Mouse (Mus musculus) forebrain, embryonic 11.5 days (tissue): ENCODE measurements around the gene Bmp2k. TPM values are rescaled to one million over a fixed set of nuclear protein-coding genes. Genes with fewer than 3 reads are reported as not detected.
A peak's percentile ranks its signal among the peaks of the same experiment; 100 is the strongest.

ENCODE experiments used
- ATAC-seq: fragments of 200-750 bp; cut with Nextera tagmentation; replicated peaks from 2 replicates; pipeline ENCODE4 v1.8.0; 2017; ENCODE audit warnings: moderate TSS enrichment; ENCODE audit not compliant: low FRiP score
- DNase-seq: peaks from one replicate; pipeline ENCODE4 v3.0.0-alpha.2; 2017; ENCODE audit warnings: low spot score
- H3K27ac ChIP-seq: fragments of 300-500 bp; sonication (generic); 2 replicates; pipeline ENCODE4 v1.5.1; 2014; ENCODE audit warnings: low read depth, low read length
- H3K27me3 ChIP-seq: fragments of 300-500 bp; sonication (generic); 2 replicates; pipeline ENCODE4 v1.6.1; 2014; ENCODE audit warnings: mild to moderate bottlenecking, low read length, mixed read lengths; ENCODE audit not compliant: control insufficient read depth, insufficient read depth
- H3K36me3 ChIP-seq: fragments of 300-500 bp; sonication (generic); 2 replicates; pipeline ENCODE4 v1.6.1; 2014; ENCODE audit warnings: mild to moderate bottlenecking, low read length, moderate library complexity, mixed read lengths; ENCODE audit not compliant: control insufficient read depth, insufficient read depth
- H3K4me1 ChIP-seq: fragments of 300-500 bp; sonication (generic); replicated peaks from 2 replicates; pipeline ENCODE4 v1.6.1; 2014; ENCODE audit warnings: low read length, mixed read lengths; ENCODE audit not compliant: control insufficient read depth, insufficient read depth
- H3K4me2 ChIP-seq: fragments of 300-500 bp; sonication (generic); 2 replicates; pipeline ENCODE4 v1.6.1; 2014; ENCODE audit warnings: low read depth, mild to moderate bottlenecking, low read length, moderate library complexity, mixed read lengths; ENCODE audit not compliant: severe bottlenecking
- H3K4me3 ChIP-seq: fragments of 300-500 bp; sonication (generic); 2 replicates; pipeline ENCODE4 v1.5.1; 2014; ENCODE audit warnings: low read depth, low read length
- H3K9ac ChIP-seq: fragments of 300-500 bp; sonication (generic); 2 replicates; pipeline ENCODE4 v1.6.1; 2014; ENCODE audit warnings: low read length
- H3K9me3 ChIP-seq: fragments of 300-500 bp; sonication (generic); 2 replicates; pipeline ENCODE4 v1.6.1; 2016; ENCODE audit warnings: low read length, mixed read lengths; ENCODE audit not compliant: control insufficient read depth
- WGBS: fragments of 180-500 bp; shearing (Covaris S2); extraction: QIAGEN DNeasy Blood & Tissue Kit; methylation state at CpG from one replicate; pipeline ENCODE4 v1.1.7; 2014; 5-methylcytosine and 5-hydroxymethylcytosine counted together
- polyA plus RNA-seq: library from polyadenylated mRNA; unstranded; fragments of >200 nt; fragmentation: Nextera tagmentation; extraction: Ambion mirVana; gene quantifications from 2 replicates; pipeline ENCODE4 v1.2.1, GENCODE M21; 2014

The Bmp2k gene
- polyA plus RNA-seq, 1 experiment from 2014 or later: 10.2 TPM

- no peaks in the 10 kb centered on the region for H3K36me3 ChIP-seq
- 87% methylated on average over 4 of the region's 4 CpGs for WGBS
Measured at GRCm38 (mm10) chr5:97084541-97084940, 87.1 kb downstream of the Bmp2k start.

GRCm38 (mm10) chr5:97085071-97085470, 87.6 kb downstream of the Bmp2k start:
- Histone ChIP-seq H3K4me2 (no peak overlapping the region), H3K4me1 (no peaks in the 10 kb centered on the region), H3K36me3 (no peaks in the 10 kb centered on the region), H3K9me3 (no peaks in the 10 kb centered on the region), H3K27me3 (no peaks in the 10 kb centered on the region), H3K27ac (no peak overlapping the region), H3K4me3 (no peak overlapping the region), H3K9ac (no peak overlapping the region)
- WGBS: 89% methylated on average over 6 of the region's 6 CpGs
- DNase-seq (no peak), ATAC-seq (no peak)

More at GRCm38 (mm10) chr5:97084541-97084940, 87.1 kb downstream of the Bmp2k start:
- ATAC-seq: no peak
- DNase-seq: no peak
- H3K27me3 ChIP-seq: no peaks in the 10 kb centered on the region
- no peaks in the 10 kb centered on the region for H3K9me3 ChIP-seq
- H3K4me2 ChIP-seq: no peak overlapping the region
- H3K4me1 ChIP-seq: no peaks in the 10 kb centered on the region
- no peak overlapping the region for H3K4me3 ChIP-seq
- no peak overlapping the region for H3K27ac ChIP-seq
- H3K9ac ChIP-seq: no peak overlapping the region

- no peak overlapping the region for H3K9ac ChIP-seq
- no peak overlapping the region for H3K27ac ChIP-seq
- H3K9me3 ChIP-seq: no peaks in the 10 kb centered on the region
- WGBS: 92% methylated on average over 24 of the region's 24 CpGs
- H3K4me1 ChIP-seq: no peaks in the 10 kb centered on the region
- ATAC-seq (no peak), DNase-seq (peak; percentile 41)
- H3K4me3 ChIP-seq: no peak overlapping the region
- H3K4me2 ChIP-seq: no peak overlapping the region
- no peaks in the 10 kb centered on the region for H3K36me3 ChIP-seq
- no peaks in the 10 kb centered on the region for H3K27me3 ChIP-seq
Measured at GRCm38 (mm10) chr5:97087030-97087630, 89.6 kb downstream of the Bmp2k start.

- no peaks in the 10 kb centered on the region for H3K9me3 ChIP-seq
- no peak overlapping the region for H3K4me3 ChIP-seq
- H3K9ac ChIP-seq: no peak overlapping the region
- no peaks in the 10 kb centered on the region for H3K4me1 ChIP-seq
- H3K27me3 ChIP-seq: no peaks in the 10 kb centered on the region
- no peak overlapping the region for H3K27ac ChIP-seq
- 95% methylated on average over 16 of the region's 16 CpGs for WGBS
- H3K36me3 ChIP-seq: no peaks in the 10 kb centered on the region
- ATAC-seq (no peak), DNase-seq (peak; percentile 45)
- no peak overlapping the region for H3K4me2 ChIP-seq
Measured at GRCm38 (mm10) chr5:97087746-97088145, 90.3 kb downstream of the Bmp2k start.

GRCm38 (mm10) chr5:97088231-97088630, 90.7 kb downstream of the Bmp2k start:
- H3K9ac ChIP-seq: no peak overlapping the region
- H3K9me3 ChIP-seq: no peaks in the 10 kb centered on the region
- no peaks in the 10 kb centered on the region for H3K4me1 ChIP-seq
- DNase-seq: no peak
- 89% methylated on average over 6 of the region's 6 CpGs for WGBS
- H3K36me3 ChIP-seq: no peaks in the 10 kb centered on the region
- no peaks in the 10 kb centered on the region for H3K27me3 ChIP-seq
- no peak overlapping the region for H3K4me2 ChIP-seq
- no peak for ATAC-seq
- H3K4me3 ChIP-seq: no peak overlapping the region
- no peak overlapping the region for H3K27ac ChIP-seq

- no peak for ATAC-seq
- H3K27me3 ChIP-seq: no peaks in the 10 kb centered on the region
Measured at GRCm38 (mm10) chr5:97089426-97089825, 91.9 kb downstream of the Bmp2k start.

GRCm38 (mm10) chr5:97090034-97090784, 92.7 kb downstream of the Bmp2k start:
- H3K9me3 ChIP-seq: no peaks in the 10 kb centered on the region
- ATAC-seq: no peak

More at GRCm38 (mm10) chr5:97089426-97089825, 91.9 kb downstream of the Bmp2k start:
- Histone ChIP-seq H3K4me3 (no peak overlapping the region), H3K4me2 (no peak overlapping the region), H3K36me3 (no peaks in the 10 kb centered on the region), H3K9me3 (no peaks in the 10 kb centered on the region), H3K9ac (no peak overlapping the region), H3K4me1 (no peaks in the 10 kb centered on the region), H3K27ac (no peak overlapping the region)
- DNase-seq: no peak
- 96% methylated on average over 3 of the region's 3 CpGs for WGBS

GRCm38 (mm10) chr5:97092970-97093369, 95.5 kb downstream of the Bmp2k start:
- Histone ChIP-seq H3K9me3 (no peaks in the 10 kb centered on the region), H3K9ac (no peak overlapping the region), H3K27ac (no peak overlapping the region), H3K4me1 (no peaks in the 10 kb centered on the region), H3K36me3 (no peaks in the 10 kb centered on the region; the same call in 1 of the 2 replicates), H3K27me3 (no peaks in the 10 kb centered on the region), H3K4me3 (no peak overlapping the region), H3K4me2 (no peak overlapping the region)
- DNase-seq: no peak
- WGBS: 90% methylated on average over 8 of the region's 8 CpGs
- no peak for ATAC-seq

More at GRCm38 (mm10) chr5:97090034-97090784, 92.7 kb downstream of the Bmp2k start:
- DNase-seq: peak; percentile 25
- no peak overlapping the region for H3K4me3 ChIP-seq
- H3K27ac ChIP-seq: no peak overlapping the region
- no peak overlapping the region for H3K4me2 ChIP-seq
- no peak overlapping the region for H3K9ac ChIP-seq
- no peaks in the 10 kb centered on the region; the same call in 1 of the 2 replicates for H3K36me3 ChIP-seq
- no peaks in the 10 kb centered on the region for H3K27me3 ChIP-seq
- H3K4me1 ChIP-seq: no peaks in the 10 kb centered on the region
- 68% methylated on average over 6 of the region's 6 CpGs for WGBS
